In the genomic region with DNA sequence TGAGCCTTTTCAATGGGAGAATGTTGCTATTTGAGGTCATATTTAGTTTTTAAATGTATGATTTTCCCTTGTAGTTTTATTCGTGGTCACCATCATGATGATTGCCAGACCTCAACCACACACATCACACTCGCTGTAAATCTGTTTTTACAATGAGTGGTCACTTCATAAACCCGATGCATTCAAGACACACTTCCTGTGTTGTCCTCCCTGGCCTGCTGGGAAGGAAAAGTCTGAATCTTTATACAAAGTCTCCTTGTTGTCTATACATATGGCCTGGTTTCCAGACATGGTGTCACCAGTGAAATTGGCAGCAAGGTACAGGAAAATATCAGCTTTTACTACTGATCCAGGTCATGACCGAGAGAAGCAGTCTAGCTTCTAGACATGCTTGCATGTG, we compare ENCODE assay signal across 17 mouse cellular contexts.
"Had no signal": no experiment of that assay in that cellular context is flagged by ENCODE, and none has a peak within 500 bp of the region (broad histone marks: within the 10 kb centered on the region; RNA-seq: fewer than 3 reads in every experiment).

No protein-coding gene starts in this region.

- DNase-seq: kidney, adult 2 months; kidney, postnatal 25 days; layer of hippocampus, adult 9-11 months; liver; lung, adult 2 months; lung, postnatal 14 days; lung, postnatal 4 days; midbrain, embryonic 14.5 days; thymus, adult 18-20 months; thymus, postnatal 36 days had no signal

- ATAC-seq: intestine, postnatal 0 days; liver, embryonic 12.5 days had no signal

- H3K4me2 ChIP-seq: liver, embryonic 12.5 days; liver, embryonic 15.5 days; midbrain, embryonic 11.5 days; neural tube, embryonic 13.5 days had no signal

- H3K9ac ChIP-seq: liver, embryonic 12.5 days; liver, embryonic 15.5 days; neural tube, embryonic 13.5 days had no signal

- H3K27me3 ChIP-seq: liver, embryonic 12.5 days; liver, embryonic 15.5 days; neural tube, embryonic 13.5 days had no signal

- H3K4me1 ChIP-seq: neural tube, embryonic 13.5 days had no signal

- H3K9me3 ChIP-seq: liver, embryonic 12.5 days; liver, embryonic 15.5 days; neural tube, embryonic 13.5 days had no signal

- H3K36me3 ChIP-seq: liver, embryonic 12.5 days; liver, embryonic 15.5 days; neural tube, embryonic 13.5 days had no signal

- H3K27ac ChIP-seq: kidney, postnatal 0 days; layer of hippocampus, adult 2 months; liver, embryonic 12.5 days; liver, embryonic 15.5 days; neural tube, embryonic 13.5 days had no signal

- H3K4me3 ChIP-seq: layer of hippocampus, adult 2 months; liver, embryonic 12.5 days; liver, embryonic 15.5 days; neural tube, embryonic 13.5 days had no signal
